Mouse (Mus musculus): ENCODE measurements around the gene Zic4.

The Zic4 gene

GRCm38 (mm10) chr9:91379300-91379635 is 17.1 kb downstream of the Zic4 start:
- no peak for DNase-seq (ENCODE audit: low read depth, low spot score)

GRCm38 (mm10) chr9:91379781-91380457 is 17.7 kb downstream of the Zic4 start:
- DNase-seq (ENCODE audit: low read depth, low spot score), result no peak

GRCm38 (mm10) chr9:91380458-91380914 is 18.3 kb downstream of the Zic4 start:
- DNase-seq (ENCODE audit: low read depth, low spot score), result no peak

- DNase-seq (ENCODE audit: low read depth, low spot score), result no peak
These were observed 19.3 kb downstream of the Zic4 start for GRCm38 (mm10) chr9:91381284-91382110.

- DNase-seq (ENCODE audit: low read depth, low spot score), result no peak
These were observed 19.8 kb downstream of the Zic4 start for GRCm38 (mm10) chr9:91382111-91382379.

GRCm38 (mm10) chr9:91382471-91383255 is 20.4 kb downstream of the Zic4 start:
- DNase-seq (ENCODE audit: low read depth, low spot score), result no peak

- no peak for DNase-seq (ENCODE audit: low read depth, low spot score)
These were observed 21.4 kb downstream of the Zic4 start for GRCm38 (mm10) chr9:91383441-91384135.

GRCm38 (mm10) chr9:91384136-91384500 is 21.9 kb downstream of the Zic4 start:
- DNase-seq (ENCODE audit: low read depth, low spot score), result peak; percentile 71

- no peak for DNase-seq (ENCODE audit: low read depth, low spot score)
These were observed 22.7 kb downstream of the Zic4 start for GRCm38 (mm10) chr9:91384693-91385560.

- DNase-seq (ENCODE audit: low read depth, low spot score), result no peak
These were observed 23.6 kb downstream of the Zic4 start for GRCm38 (mm10) chr9:91385561-91386430.

- no peak for DNase-seq (ENCODE audit: low read depth, low spot score)
These were observed 24.3 kb downstream of the Zic4 start for GRCm38 (mm10) chr9:91386502-91386890.

- DNase-seq (ENCODE audit: low read depth, low spot score), result peak; percentile 63
These were observed 24.9 kb downstream of the Zic4 start for GRCm38 (mm10) chr9:91386891-91387739.

- DNase-seq (ENCODE audit: low read depth, low spot score), result no peak
These were observed 25.5 kb downstream of the Zic4 start for GRCm38 (mm10) chr9:91387740-91388080.

GRCm38 (mm10) chr9:91388173-91388572 is 26.0 kb downstream of the Zic4 start:
- no peak for DNase-seq (ENCODE audit: low read depth, low spot score)

GRCm38 (mm10) chr9:91393376-91394068 is 31.3 kb downstream of the Zic4 start:
- DNase-seq (ENCODE audit: low read depth, low spot score), result no peak

GRCm38 (mm10) chr9:91394211-91394646 is 32.0 kb downstream of the Zic4 start:
- no peak for DNase-seq (ENCODE audit: low read depth, low spot score)

- DNase-seq (ENCODE audit: low read depth, low spot score), result no peak
These were observed 33.0 kb downstream of the Zic4 start for GRCm38 (mm10) chr9:91395066-91395772.

- DNase-seq (ENCODE audit: low read depth, low spot score), result no peak
These were observed 37.8 kb downstream of the Zic4 start for GRCm38 (mm10) chr9:91399976-91400375.

All from ZHBTc4 (cell line).